Mouse (Mus musculus) CD4-positive, CD25-positive, alpha-beta regulatory T cell, adult 4 months (primary cell): Measurements from ENCODE around the gene Cyth4. TPM values are rescaled to one million over a fixed set of nuclear protein-coding genes. Genes with fewer than 3 reads are reported as not detected.

Source experiments
- ATAC-seq: one replicate; pipeline ENCODE4 v1.8.0; 2017
- polyA plus RNA-seq, 2 experiments: library from polyadenylated mRNA; unstranded; fragments of 100-300 nt; shearing (Covaris generic); gene quantifications; one replicate each; pipeline ENCODE4 v1.2.1; 2017

The Cyth4 gene
- polyA plus RNA-seq, 2 experiments from 2014 or later, result 299 to 603 TPM

DNA sequence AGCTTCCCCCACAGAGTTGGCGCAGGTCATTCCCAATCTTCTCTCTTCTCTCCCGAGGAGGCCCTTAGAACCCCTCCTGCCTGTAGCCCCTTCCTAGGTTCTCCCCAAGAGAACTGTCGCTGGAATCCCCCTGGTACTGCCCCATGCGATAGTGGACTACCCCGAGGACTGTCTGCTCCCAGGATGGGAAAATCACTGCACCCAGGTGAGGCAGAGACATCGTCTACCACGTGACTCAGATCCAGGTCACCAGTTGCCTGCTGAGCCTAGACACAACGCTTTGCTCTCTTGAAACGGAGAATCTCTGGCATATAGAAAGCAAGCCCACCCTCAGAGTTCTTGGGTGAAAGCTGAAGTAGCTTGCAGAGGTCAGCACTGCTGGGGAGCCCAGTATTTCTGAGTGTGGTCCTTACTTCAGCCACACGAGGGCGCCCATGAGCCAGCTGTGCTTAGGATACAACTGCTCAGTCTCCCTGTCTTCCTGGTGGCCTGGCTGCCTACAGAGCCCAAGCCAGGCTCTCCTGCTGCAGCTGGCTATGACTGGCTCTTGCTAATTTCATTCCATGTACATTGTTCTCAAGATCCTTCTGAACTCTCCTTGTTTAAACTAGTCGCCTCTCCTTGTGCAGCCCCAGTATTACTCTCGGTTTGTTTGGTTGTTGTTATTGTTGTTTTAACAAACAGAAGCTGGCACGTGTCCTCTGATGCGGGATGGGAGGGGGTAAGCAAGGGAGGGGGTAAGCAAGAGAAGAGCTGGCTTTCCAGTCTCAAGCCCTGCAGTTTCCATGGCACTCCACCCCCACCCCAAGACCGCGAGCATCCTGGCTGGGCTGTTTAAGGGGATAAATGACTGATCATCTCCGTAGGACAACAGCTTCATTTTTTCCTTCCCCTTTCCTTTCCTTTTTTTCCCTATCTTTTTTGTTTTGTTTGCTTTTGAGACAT, 9.5 kb upstream of the Cyth4 start:
- peak; percentile 60 for ATAC-seq

DNA sequence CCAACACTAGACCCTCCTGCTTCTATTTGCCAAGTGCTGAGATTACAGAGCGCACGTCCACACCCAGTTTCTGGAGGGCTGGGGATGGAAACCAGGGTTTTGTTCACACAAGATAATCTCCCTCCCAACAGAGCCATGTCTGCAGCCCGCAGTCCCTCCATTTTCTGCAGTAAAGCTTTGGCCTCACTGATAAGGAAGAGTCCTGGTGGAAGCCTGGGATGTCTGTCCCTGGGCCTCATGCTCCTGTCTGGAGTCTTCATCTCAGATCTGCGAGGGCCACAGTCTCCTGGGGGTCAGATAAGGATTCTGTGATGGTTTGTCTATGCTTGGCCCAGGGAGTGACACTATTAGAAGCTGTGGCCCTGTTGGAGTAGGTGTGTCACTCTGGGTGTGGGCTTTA, 8.8 kb upstream of the Cyth4 start:
- ATAC-seq, result no peak

DNA sequence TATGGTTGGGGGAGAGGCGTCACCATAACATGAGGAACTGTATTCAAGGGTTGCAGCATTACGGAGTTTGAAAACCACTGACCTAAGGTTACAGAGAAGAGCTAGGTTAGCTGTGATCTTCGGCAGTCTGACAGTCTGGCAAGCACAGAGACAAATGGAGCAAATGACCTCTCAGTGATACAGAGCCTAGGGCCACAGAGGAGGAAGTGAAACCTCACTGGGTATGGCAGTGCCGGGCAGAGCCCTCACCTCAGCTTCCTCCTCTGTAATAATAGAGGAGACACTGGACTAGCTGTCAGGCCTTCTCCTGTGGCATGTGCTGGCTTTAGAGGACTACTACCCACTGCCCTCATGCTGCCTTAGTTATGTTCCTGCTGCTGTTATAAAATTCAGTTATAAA, 7.9 kb upstream of the Cyth4 start:
- peak; percentile 18 for ATAC-seq

DNA sequence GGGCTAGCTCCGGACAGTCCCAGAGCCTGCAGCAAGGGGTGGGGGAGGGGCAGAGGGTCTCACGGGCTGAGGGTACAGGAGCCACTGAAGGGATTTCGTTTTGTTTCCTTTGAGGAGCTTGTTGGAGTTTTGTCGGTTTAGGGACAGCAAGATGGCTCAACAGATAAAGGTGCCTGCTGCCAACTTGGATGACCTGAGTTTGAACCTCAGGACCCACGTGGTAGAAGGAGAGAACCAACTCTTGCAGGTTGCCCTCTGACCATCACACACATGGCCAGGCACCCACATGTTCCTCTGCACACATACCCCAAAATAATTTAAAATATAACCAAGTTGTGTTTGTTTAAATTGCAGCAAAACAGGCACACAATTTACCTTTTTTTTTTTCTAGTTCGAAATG, 6.9 kb upstream of the Cyth4 start:
- no peak for ATAC-seq

DNA sequence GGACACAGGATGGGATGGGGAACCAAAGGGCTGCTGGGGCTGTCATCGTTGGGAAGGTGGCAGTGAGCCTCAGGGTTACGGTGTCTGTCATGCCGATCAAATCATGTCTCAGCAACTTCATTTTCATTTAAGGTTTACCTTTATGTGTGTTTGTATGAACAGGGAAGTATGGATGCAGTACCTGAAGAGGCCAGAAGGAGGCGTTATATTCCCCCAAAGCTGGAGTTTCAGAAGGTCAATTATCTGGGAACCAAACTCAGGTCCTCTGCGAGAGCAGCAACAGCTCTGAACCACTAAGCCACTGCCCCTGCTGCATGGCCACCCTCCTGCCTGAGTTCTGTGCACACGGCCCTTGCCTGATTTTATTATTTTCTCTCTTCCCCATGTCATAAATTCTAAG, 6.1 kb upstream of the Cyth4 start:
- no peak for ATAC-seq

DNA sequence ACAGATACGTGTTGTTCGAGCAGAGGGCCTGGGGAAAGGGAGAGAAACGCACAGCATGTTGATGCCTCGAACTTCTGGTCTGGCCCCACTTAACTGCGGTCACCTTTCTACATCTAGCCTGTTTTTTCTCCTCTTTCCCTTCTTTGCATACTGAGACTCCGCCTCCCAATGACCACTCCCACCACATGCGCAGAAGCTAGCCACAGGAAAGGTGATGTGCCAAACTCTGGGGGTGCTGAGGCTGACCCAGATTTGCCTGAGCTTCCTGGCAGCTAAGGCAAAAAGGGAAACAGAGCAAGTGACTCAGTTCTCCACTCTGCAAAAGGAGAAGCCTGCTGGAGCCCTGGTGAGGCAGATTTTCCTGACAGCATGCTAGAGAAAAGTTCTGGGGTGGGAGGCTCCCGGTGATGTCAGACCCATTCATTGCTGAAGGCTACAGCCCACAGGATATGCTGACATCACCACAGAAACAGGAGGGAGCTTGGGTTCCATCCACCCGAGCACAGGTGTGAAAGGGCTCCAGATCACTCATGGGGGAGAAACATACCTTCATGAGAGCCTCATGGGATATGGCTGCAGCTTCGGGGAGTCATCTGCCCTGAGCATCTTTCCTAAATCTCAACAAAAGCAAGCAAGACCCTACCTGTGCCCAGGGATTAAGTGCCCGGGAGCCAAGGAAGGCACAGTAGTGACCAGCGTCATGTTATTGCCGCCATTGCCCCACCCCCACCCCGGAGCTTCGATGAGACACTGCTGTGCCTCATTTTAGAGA, 5.0 kb upstream of the Cyth4 start:
- ATAC-seq, result peak; percentile 56

DNA sequence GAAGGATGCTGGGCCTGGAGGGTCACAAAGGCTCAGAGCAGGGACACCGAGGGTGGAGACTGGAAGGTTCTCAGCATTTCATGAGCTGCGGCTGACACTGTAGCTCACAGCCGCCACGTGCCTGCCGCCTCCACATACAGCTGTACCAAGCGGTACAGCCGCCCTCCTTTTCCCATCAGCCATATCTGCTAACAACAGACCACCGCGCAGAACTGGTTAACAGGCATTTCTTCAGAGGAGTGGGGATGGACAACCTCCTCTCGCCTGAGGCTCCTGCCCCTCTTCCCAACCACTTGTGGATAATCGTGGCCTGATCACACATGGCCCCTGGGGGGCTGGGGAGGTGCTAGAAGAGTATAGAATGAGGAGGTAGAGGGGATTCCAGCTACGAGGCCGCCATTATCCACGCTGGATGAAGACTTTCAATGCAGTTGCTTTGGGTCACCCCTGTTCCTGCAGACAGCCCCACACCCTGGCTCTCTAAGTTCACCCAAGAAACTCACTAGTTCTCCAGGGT, 4.3 kb upstream of the Cyth4 start:
- ATAC-seq, result peak; percentile 16

DNA sequence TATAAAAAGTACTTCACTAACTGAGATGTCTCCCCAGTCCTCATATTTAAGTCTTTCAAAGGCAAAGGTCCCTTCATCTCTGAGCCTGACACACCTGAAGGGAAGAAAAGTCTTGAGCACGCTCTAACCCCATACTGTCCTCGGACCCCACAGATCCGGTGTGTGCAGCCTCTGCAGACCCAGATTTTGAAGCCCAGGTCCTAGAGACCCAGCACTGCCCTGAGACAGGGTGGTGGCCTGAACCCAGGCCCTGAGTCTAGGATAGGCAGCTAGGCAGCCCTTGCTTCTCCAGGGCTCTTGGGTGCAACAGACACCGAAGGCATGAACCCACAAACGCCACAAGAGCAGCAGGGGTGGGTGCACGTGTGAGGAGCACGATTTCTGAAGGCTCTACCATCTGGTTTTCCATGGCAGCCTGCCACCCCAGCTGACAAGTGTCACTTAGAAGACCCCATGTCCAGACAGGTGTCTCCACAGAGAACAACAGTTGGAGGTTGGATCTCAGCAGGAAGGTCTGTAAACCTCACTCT, 2.9 kb upstream of the Cyth4 start:
- ATAC-seq, result no peak

DNA sequence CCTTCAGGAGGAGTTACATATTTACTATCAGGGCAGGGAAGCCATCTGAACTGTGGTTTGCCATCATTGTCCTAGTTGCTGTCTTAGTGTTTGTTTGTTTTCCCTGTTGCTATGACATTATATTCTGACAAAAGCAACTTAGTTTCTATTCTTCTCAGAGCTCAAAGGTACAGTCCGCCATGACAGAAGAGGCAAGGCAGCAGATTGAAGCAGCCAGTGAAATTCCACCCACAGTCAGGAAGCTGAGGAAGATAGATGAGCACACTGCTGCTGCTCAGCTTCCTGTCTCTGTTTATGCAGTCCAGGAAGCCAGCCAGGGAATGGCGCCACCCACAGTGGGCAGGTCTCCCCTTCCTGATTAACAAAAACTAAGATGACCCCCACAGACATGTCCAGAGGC, 2.0 kb upstream of the Cyth4 start:
- peak; percentile 53 for ATAC-seq

DNA sequence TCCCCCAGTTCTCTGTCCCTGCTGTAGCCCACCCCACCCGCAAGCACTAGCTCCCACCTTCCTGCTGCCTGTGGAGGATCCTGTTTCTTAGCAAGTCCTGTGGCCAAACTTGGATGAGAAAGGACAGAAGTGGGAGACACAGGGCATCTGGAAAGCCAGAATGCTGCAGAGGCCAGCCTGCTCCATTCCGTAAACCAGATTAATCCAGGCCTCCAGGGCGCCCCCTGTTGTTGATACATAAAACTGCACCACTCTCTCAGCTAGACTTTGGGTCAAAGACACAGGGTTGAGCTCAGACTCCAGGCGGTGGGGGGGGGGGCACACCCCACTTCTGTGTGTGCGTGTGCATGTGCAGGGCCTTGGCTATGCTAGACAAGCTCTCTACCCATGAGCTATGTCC, 1.4 kb upstream of the Cyth4 start:
- ATAC-seq, result no peak

DNA sequence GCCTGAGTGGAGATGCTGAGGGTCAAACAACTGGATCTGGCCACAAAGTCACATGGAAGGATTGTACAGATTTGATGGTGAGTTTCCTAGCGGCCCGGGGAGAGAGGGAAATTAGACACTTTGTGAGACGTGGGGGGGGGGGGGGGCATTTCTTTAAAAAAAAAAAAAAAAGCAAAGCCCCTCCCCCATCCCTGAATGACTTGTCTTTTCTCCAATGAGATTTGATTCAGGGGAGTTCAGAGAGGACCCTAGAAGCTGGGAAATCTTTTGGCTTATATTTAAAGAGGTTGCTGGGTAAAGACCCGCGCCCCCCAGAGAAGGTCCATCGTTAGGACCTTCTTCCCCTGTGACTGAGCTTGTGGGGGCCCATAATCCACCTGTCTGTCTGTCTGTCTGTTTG, 343 bp upstream of the Cyth4 start:
- ATAC-seq, result no peak

DNA sequence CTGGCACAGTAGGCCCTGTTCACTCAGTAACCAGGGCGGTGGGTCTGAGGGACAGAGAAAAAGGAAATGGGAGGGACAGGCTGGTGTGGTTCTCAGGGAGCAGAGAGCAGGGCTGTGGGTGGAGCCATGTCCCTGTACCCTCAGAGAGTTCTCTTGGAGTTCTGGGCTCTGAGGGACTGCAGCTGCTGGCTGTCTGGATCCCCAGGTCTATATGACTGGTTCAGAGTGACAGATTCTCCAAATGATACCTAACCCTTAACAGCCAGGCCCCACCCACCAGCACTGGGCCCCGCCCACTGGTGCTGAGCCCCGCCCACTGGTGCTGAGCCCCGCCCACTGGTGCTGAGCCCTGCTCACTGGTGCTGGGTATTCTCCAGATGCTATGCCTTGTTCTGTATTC, 882 bp downstream of the Cyth4 start:
- ATAC-seq, result peak; percentile 44

DNA sequence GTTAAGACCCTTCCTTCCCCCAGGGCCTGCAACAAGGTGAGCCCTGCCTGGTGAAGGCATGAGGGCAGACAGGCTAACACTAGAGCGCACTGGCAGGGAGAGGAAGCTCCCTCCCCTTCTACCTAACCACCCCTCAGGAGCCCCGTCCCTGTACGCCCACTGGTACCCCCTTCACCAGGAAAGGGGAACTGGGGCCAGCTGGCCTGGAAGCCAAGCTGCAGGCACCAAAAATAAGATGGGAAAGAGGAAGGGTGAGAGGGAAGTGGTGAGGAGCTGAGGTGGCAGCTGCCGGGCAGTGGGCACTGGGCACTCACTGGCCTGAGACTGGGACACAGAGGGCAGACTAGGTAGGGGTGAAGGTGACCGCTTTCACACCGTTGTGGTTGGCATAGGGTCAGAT, 2.3 kb downstream of the Cyth4 start:
- ATAC-seq, result no peak

DNA sequence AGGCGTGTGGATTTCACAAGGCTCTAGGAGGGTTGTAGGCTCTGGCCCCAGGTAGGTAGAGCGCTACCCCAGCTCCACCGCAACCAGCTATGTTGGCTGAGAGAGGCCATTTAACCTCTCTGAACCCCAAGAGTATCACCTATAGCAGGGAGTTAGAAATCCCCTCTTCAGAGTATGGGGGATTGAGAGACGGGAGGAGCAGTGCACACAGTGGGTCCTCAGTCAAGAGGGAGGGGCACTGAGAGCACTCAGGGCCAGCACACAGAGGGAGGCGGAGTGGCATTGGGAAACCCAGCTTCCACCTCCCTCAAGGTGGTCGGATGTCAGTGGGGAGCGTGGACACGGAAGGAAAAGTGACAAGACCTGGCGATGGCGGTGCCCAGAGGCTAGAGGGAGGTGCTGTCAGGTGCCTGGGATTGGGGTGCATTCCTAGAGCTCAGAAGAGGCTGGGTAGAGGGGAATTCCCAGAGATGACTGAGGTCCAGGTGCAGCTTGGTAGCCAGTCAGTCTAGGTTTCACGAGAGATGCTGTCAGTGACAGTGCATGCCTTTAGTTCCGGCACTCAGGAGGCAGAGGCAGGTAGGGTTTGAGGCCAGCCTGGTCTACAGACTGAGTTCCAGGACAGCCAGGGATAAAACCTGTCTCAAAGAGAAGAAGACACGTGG, 2.8 kb downstream of the Cyth4 start:
- no peak for ATAC-seq

DNA sequence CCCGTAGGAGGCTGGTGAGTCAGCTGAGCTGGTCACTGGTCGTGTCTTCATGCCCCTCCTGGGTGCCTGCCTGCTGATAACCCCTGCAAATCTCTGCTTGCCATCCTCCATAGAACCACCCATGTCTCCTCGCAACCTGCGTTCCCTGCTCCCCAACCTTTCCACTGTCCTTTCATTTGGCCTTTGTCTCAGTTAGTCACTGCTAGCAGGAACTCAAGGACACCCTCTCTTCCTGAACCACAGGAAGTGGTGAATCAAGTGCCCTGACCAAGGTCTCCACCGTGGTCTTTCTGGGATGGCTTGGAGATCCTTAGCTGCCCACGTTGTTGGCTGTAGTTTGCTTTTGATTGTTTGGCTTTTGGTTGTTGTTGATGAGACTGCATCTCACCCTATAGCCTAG, 4.3 kb downstream of the Cyth4 start:
- ATAC-seq, result no peak

DNA sequence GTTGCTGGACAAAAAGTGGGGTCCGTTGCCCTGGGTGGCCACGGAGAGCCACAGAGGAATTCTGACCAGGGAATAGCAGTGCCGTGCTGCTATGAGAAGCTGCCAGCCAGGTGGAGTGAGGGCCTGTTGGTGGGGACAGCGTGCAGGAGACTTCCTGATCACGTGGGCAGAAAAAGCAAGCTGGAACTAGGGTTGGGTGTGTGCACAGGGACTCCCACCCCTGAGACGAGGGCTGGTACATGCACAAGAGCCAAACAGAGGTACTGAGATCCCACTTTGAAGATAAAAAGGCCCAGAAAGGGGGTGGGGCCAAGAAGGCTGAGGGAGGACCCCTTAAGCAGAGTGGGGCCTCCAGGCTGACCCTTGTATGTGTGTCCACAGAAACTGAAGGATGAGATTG, 7.4 kb downstream of the Cyth4 start:
- ATAC-seq, result no peak

DNA sequence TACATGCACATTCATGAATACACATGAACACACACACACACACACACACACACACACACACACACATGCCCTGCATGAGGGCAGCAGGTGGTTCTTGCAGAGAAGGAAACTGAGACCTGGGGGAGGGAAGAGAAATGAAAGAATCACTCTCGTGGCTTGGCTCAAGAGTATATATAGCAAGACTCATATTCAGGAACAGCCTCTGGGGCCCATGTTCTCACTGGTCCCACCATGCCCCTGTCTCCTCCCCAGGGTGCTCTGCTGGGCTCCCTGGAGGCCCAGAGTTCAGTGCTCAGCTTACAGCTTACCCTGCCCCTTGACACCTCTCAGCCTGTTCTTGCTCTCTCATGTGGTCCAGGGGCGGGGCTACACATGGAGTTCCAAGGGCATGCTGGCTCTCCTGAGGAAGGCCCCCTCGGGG, 8.5 kb downstream of the Cyth4 start:
- no peak for ATAC-seq

DNA sequence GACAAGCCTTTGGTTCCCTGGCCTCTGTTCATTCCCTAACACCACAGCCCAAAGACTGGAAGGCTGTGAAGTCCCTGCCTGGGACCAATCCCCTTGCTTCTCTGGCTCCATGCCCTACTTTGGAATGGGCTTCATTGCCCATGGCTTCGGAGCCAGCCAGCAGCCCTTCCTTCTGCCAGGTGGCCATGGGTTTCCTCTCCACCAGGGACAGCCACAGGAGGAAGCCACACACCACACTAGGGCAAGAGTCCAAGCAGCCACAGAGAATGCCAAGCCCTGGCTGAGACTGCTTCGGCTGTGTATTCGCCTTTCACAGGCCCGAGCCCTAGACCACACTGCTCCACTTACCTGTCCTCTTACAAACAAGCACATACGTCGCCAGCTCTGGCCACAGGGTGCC, 9.2 kb downstream of the Cyth4 start:
- ATAC-seq, result no peak

DNA sequence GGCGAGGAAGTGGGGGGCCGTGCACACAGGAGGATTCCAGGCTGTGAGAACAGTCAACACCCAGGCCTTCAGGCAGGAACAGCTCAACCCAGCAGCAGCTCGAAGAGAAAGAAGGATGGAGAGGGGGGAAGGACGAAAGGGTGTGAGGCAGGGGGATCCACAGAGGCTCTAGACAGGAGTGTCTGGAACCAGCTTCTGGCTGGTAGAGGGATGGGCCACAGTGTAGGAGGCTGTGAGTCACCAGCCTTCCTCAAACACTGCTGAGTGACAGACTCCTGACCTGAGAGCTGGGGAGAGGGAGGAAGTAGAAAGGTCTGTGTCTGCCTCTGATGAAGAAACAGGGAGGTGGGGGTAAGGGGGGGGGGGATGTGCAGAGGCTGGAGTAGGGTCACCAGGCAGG, 10.6 kb downstream of the Cyth4 start:
- peak; percentile 85 for ATAC-seq

DNA sequence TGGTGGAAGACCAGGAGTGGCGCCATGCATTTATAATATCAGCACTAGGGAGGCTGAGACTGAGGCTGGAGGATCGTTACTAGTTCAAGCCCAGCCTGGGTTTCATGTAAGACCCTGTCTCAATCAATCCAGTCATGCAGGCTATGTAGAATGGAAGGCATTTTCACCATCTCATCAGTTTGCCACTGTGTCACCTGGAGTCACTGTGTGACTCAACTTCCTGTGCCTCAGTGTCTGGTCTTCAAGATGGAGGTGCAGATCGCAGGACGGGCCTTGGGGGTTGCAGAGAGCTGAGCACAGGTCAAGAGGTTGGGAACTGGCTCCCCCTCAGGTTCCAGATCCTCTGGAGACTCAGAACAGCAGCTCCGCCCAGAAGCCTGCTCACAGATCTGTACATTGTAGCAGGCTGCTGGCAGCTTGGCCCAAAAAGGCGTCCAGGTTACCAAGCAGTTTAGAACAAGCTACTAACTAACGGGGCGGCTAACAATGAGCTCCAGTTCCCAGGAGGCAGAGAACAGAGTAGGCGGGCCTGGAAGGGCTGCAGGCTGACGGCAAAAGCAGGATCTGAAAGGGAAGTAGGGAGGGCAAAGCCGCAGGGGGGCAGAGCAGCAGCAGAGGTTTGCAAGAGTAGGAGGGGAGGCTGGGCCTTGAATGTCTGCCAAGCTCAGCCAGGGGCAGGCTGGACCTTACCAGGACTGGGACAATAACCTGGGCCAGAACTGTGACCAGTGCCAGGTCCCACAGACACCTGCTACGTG, 14.0 kb downstream of the Cyth4 start:
- ATAC-seq, result peak; percentile 10

DNA sequence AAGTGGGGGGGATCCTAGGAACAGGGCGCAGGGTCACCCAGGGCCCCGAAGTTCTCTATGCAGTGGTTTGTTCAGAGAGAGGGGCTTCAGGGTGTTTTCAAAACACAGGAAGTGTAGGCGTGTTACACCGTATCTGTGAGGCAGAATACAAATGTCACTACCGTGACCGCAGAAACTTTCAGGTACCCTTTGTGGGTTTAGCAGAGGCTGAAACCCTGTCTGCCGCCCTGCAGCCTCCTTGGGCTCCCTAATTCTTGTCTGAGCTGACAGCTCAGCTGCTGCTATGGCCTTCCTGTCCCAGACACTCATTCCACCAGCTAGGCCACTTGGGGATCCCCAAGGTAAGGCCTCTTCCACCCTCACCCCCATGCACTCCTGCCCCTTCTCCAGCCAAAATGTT, 17.7 kb downstream of the Cyth4 start:
- peak; percentile 88 for ATAC-seq

DNA sequence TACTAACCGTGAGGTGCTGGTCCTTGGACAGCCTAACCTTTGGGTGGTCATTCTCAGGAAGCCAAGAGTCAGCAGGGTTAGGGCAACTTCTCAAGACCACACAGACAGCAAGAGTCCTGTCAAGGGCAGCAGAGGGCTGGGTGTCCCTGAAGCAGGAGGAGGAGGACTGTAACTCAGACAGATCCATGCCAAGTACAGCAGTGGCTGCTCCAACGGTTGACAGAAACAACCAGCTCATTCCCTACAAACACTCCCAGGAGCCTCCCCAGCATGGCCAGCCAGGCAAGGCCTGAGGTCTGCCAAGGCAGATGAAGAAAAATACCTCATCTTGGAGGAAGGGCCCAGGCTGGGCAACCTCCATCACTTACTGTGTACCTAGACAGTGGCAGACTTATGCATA, 20.1 kb downstream of the Cyth4 start:
- no peak for ATAC-seq
